Comparison of ENCODE assay signal across 26 mouse cellular contexts in the genomic region with DNA sequence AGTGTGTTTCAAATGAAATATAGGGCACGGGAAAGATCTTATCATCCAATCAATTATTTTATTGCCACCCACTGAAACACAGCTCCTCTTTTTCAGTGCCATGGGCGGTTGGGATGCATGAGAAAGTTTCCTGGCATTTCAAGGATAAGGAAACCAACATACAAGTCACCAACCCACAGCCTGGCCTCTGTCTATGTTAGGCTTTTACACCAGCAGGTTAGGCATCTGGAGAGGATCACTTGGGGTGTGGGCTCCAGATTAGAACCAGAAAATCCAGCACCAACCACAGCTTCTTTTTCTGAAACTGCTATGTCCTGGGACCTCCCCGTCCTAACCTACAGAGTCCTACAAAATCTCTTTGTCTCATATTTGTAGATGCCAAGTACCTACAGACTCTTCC. TPM values are rescaled to one million over a fixed set of nuclear protein-coding genes. Genes with fewer than 3 reads are reported as not detected.
DNase-seq lines count a peak whose midpoint lies in the region; ATAC-seq lines count a peak whose summit lies in the region.
"Had no signal": no experiment of that assay in that cellular context is flagged by ENCODE, and none has a peak within 500 bp of the region (broad histone marks: within the 10 kb centered on the region; RNA-seq: fewer than 3 reads in every experiment).

No protein-coding gene starts in this region.

- H3K27ac ChIP-seq in forebrain, embryonic 12.5 days: no peak overlapping the region
- no peak overlapping the region for H3K27ac ChIP-seq in forebrain, embryonic 11.5 days (ENCODE audit: low read depth, low read length)
- no peak overlapping the region for H3K27ac ChIP-seq in hindbrain, embryonic 14.5 days
- H3K27ac ChIP-seq in hindbrain, embryonic 13.5 days: no peak overlapping the region
- peak overlapping the region; percentile 24; the same call in 1 of the 2 replicates for H3K27ac ChIP-seq in forebrain, embryonic 14.5 days (ENCODE audit: low read depth, low read length)
- peak overlapping the region; percentile 31; the same call in 1 of the 2 replicates for H3K27ac ChIP-seq in forebrain, embryonic 16.5 days (ENCODE audit: low read length)
- H3K27ac ChIP-seq: embryonic facial prominence, embryonic 13.5 days; heart, embryonic 13.5 days; hindbrain, embryonic 15.5 days had no signal

- H3K9me3 ChIP-seq in forebrain, embryonic 12.5 days: no peaks in the 10 kb centered on the region
- H3K9me3 ChIP-seq in forebrain, embryonic 11.5 days (ENCODE audit: control insufficient read depth, low read length): no peaks in the 10 kb centered on the region
- no peaks in the 10 kb centered on the region for H3K9me3 ChIP-seq in hindbrain, embryonic 14.5 days (ENCODE audit: control insufficient read depth, low read length)
- H3K9me3 ChIP-seq in hindbrain, embryonic 13.5 days: no peaks in the 10 kb centered on the region
- H3K9me3 ChIP-seq in forebrain, embryonic 14.5 days (replicated peaks; ENCODE audit: control insufficient read depth, low read length): no peaks in the 10 kb centered on the region
- no peaks in the 10 kb centered on the region for H3K9me3 ChIP-seq in forebrain, embryonic 16.5 days (ENCODE audit: control insufficient read depth, low read length)
- H3K9me3 ChIP-seq: embryonic facial prominence, embryonic 13.5 days; heart, embryonic 13.5 days; hindbrain, embryonic 15.5 days had no signal

- no peak overlapping the region for H3K9ac ChIP-seq in forebrain, embryonic 12.5 days
- no peak overlapping the region for H3K9ac ChIP-seq in forebrain, embryonic 11.5 days (ENCODE audit: low read length)
- no peak overlapping the region for H3K9ac ChIP-seq in hindbrain, embryonic 14.5 days
- no peak overlapping the region for H3K9ac ChIP-seq in hindbrain, embryonic 13.5 days
- H3K9ac ChIP-seq in forebrain, embryonic 14.5 days (ENCODE audit: low read length): peak overlapping the region; percentile 40; the same call in 1 of the 2 replicates
- H3K9ac ChIP-seq in forebrain, embryonic 16.5 days (replicated peaks; ENCODE audit: low read depth, low read length): no peak overlapping the region
- H3K9ac ChIP-seq: embryonic facial prominence, embryonic 13.5 days; heart, embryonic 13.5 days; hindbrain, embryonic 15.5 days had no signal

- 24% methylated on average over 3 of the region's 3 CpGs for WGBS in forebrain, embryonic 12.5 days
- WGBS in forebrain, embryonic 11.5 days: 35% methylated on average over 3 of the region's 3 CpGs
- WGBS in hindbrain, embryonic 14.5 days: 24% methylated on average over 3 of the region's 3 CpGs
- 16% methylated on average over 3 of the region's 3 CpGs for WGBS in hindbrain, embryonic 13.5 days
- 40% methylated on average over 3 of the region's 3 CpGs for WGBS in forebrain, embryonic 14.5 days
- WGBS in forebrain, embryonic 16.5 days: 36% methylated on average over 3 of the region's 3 CpGs

- no peak for ATAC-seq in forebrain, embryonic 12.5 days (ENCODE audit: low FRiP score)
- no peak for ATAC-seq in forebrain, embryonic 11.5 days (replicated peaks; ENCODE audit: low FRiP score)
- ATAC-seq in hindbrain, embryonic 14.5 days (ENCODE audit: low FRiP score): no peak
- ATAC-seq in hindbrain, embryonic 13.5 days (ENCODE audit: low FRiP score): no peak
- no peak for ATAC-seq in forebrain, embryonic 14.5 days
- no peak for ATAC-seq in forebrain, embryonic 16.5 days
- no peak for ATAC-seq in erythroid progenitor cell, adult 5-6 weeks (replicated peaks; ENCODE audit: low FRiP score, poor library complexity, severe bottlenecking)
- ATAC-seq: activated CD4-positive, CD25-positive, alpha-beta regulatory T cell, adult 4 months; inflammation-experienced regulatory T-cells, adult 6 months; intestine, postnatal 0 days; Patski had no signal

- no peaks in the 10 kb centered on the region for H3K36me3 ChIP-seq in forebrain, embryonic 12.5 days (replicated peaks)
- no peaks in the 10 kb centered on the region for H3K36me3 ChIP-seq in forebrain, embryonic 11.5 days (ENCODE audit: control insufficient read depth, insufficient read depth, low read length)
- no peaks in the 10 kb centered on the region for H3K36me3 ChIP-seq in hindbrain, embryonic 14.5 days (replicated peaks; ENCODE audit: control insufficient read depth, insufficient read depth)
- H3K36me3 ChIP-seq in hindbrain, embryonic 13.5 days: no peaks in the 10 kb centered on the region
- no peaks in the 10 kb centered on the region for H3K36me3 ChIP-seq in forebrain, embryonic 14.5 days (ENCODE audit: control insufficient read depth, insufficient read depth, low read length)
- H3K36me3 ChIP-seq in forebrain, embryonic 16.5 days (ENCODE audit: control insufficient read depth, insufficient read depth): no peaks in the 10 kb centered on the region
- H3K36me3 ChIP-seq: embryonic facial prominence, embryonic 13.5 days; heart, embryonic 13.5 days; hindbrain, embryonic 15.5 days had no signal

- no peak overlapping the region for H3K4me3 ChIP-seq in forebrain, embryonic 12.5 days (replicated peaks)
- H3K4me3 ChIP-seq in forebrain, embryonic 11.5 days (ENCODE audit: low read depth, low read length): no peak overlapping the region
- H3K4me3 ChIP-seq in hindbrain, embryonic 14.5 days (replicated peaks; ENCODE audit: low read length): no peak overlapping the region
- H3K4me3 ChIP-seq in hindbrain, embryonic 13.5 days: no peak overlapping the region
- 0 out of 2 replicates have a peak overlapping the region, but pooled peaks have one; percentile 9 for H3K4me3 ChIP-seq in forebrain, embryonic 14.5 days (ENCODE audit: low read depth, low read length)
- H3K4me3 ChIP-seq in forebrain, embryonic 16.5 days (replicated peaks; ENCODE audit: low read length): peak overlapping the region; percentile 11
- H3K4me3 ChIP-seq: embryonic facial prominence, embryonic 13.5 days; heart, embryonic 13.5 days; hindbrain, embryonic 15.5 days had no signal

- peaks cover 6% of the 10 kb centered on the region for H3K4me1 ChIP-seq in forebrain, embryonic 12.5 days
- H3K4me1 ChIP-seq in forebrain, embryonic 11.5 days (replicated peaks; ENCODE audit: control insufficient read depth, insufficient read depth, low read length): no peaks in the 10 kb centered on the region
- H3K4me1 ChIP-seq in hindbrain, embryonic 14.5 days (replicated peaks; ENCODE audit: control insufficient read depth, insufficient read depth, low read length): no peaks in the 10 kb centered on the region
- no peaks in the 10 kb centered on the region; the same call in 1 of the 2 replicates for H3K4me1 ChIP-seq in hindbrain, embryonic 13.5 days (replicated peaks)
- H3K4me1 ChIP-seq in forebrain, embryonic 14.5 days (ENCODE audit: control insufficient read depth, insufficient read depth, low read length): no peaks in the 10 kb centered on the region; the same call in 1 of the 2 replicates
- peaks cover 23% of the 10 kb centered on the region for H3K4me1 ChIP-seq in forebrain, embryonic 16.5 days (replicated peaks; ENCODE audit: control insufficient read depth, insufficient read depth, low read length)
- H3K4me1 ChIP-seq: hindbrain, embryonic 15.5 days had no signal

- H3K4me2 ChIP-seq in forebrain, embryonic 12.5 days: peak overlapping the region; percentile 50; the same call in 1 of the 2 replicates
- H3K4me2 ChIP-seq in forebrain, embryonic 11.5 days (ENCODE audit: low read depth, low read length, severe bottlenecking): no peak overlapping the region
- no peak overlapping the region for H3K4me2 ChIP-seq in hindbrain, embryonic 14.5 days (replicated peaks)
- H3K4me2 ChIP-seq in hindbrain, embryonic 13.5 days: no peak overlapping the region
- H3K4me2 ChIP-seq in forebrain, embryonic 14.5 days (ENCODE audit: low read length): peak overlapping the region; percentile 37
- H3K4me2 ChIP-seq in forebrain, embryonic 16.5 days (ENCODE audit: low read length): peak overlapping the region; percentile 40
- H3K4me2 ChIP-seq: embryonic facial prominence, embryonic 13.5 days; heart, embryonic 13.5 days; hindbrain, embryonic 15.5 days had no signal

- DNase-seq in forebrain, embryonic 11.5 days (ENCODE audit: low spot score): no peak
- peak; percentile 23 for DNase-seq in hindbrain, embryonic 14.5 days (ENCODE audit: low spot score)
- DNase-seq in forebrain, embryonic 14.5 days (ENCODE audit: low spot score): no peak
- DNase-seq: adrenal gland, postnatal 14 days; cerebellum, adult 18-20 months; cerebellum, adult 9-11 months; cerebellum, postnatal 36 days; gastrocnemius, postnatal 14 days; heart, postnatal 4 days had no signal

- peaks cover 86% of the 10 kb centered on the region for H3K27me3 ChIP-seq in forebrain, embryonic 12.5 days
- peaks cover 86% of the 10 kb centered on the region for H3K27me3 ChIP-seq in forebrain, embryonic 11.5 days (ENCODE audit: control insufficient read depth, insufficient read depth, low read length)
- peaks cover 98% of the 10 kb centered on the region for H3K27me3 ChIP-seq in hindbrain, embryonic 14.5 days (ENCODE audit: control insufficient read depth, insufficient read depth, low read length)
- peaks cover 97% of the 10 kb centered on the region for H3K27me3 ChIP-seq in hindbrain, embryonic 13.5 days
- peaks cover 82% of the 10 kb centered on the region for H3K27me3 ChIP-seq in forebrain, embryonic 14.5 days (replicated peaks; ENCODE audit: control insufficient read depth, insufficient read depth, low read length)
- peaks cover 52% of the 10 kb centered on the region for H3K27me3 ChIP-seq in forebrain, embryonic 16.5 days (replicated peaks; ENCODE audit: control insufficient read depth, insufficient read depth, low read length)
- H3K27me3 ChIP-seq: CH12.LX had no signal

RNA-seq across cellular contexts. Expression of a gene that starts 10.2 kb away (rescaled TPM):
- polyA plus RNA-seq in forebrain, embryonic 12.5 days (2016; fragmentation: Nextera tagmentation; extraction: Ambion mirVana): 10.1 and 15.7 TPM in 2 replicates
- 4.5 and 7.3 TPM in 2 replicates for polyA plus RNA-seq in forebrain, embryonic 11.5 days (2014; fragmentation: Nextera tagmentation; extraction: Ambion mirVana)
- not detected in 2 replicates for polyA plus RNA-seq in hindbrain, embryonic 14.5 days (2014; fragmentation: Nextera tagmentation; extraction: Ambion mirVana)
- 0.18 TPM in 1 of 2 replicates, not detected in the other for polyA plus RNA-seq in hindbrain, embryonic 13.5 days (2015; fragmentation: Nextera tagmentation; extraction: Ambion mirVana)
- polyA plus RNA-seq in forebrain, embryonic 14.5 days (2014; fragmentation: Nextera tagmentation; extraction: Ambion mirVana): 4.4 and 5.8 TPM in 2 replicates
- polyA plus RNA-seq in forebrain, embryonic 16.5 days (2015; fragmentation: Nextera tagmentation; extraction: Ambion mirVana): 7.2 and 12.6 TPM in 2 replicates
- not detected in 2 replicates for total RNA-seq in erythroid progenitor cell, adult 5-6 weeks (2015; ENCODE audit: low replicate concordance)
- not detected in 2 replicates for total RNA-seq in erythroid progenitor cell, adult 5-6 weeks (2017; ENCODE audit: low replicate concordance)
- total RNA-seq: adrenal gland, adult 18-20 months; adrenal gland, postnatal 14 days; CH12.LX; gastrocnemius, adult 18-20 months; gastrocnemius, postnatal 14 days; granulocyte monocyte progenitor cell, adult 5-6 weeks; heart, postnatal 4 days had no signal
- polyA plus RNA-seq: activated CD4-positive, CD25-positive, alpha-beta regulatory T cell, adult 4 months; heart, embryonic 13.5 days; heart, postnatal 0 days; inflammation-experienced regulatory T-cells, adult 6 months; intestine, postnatal 0 days; kidney, embryonic 14.5 days had no signal

RNA-seq across cellular contexts. Expression of a gene that starts 28.9 kb away (rescaled TPM):
- 68.0 and 102 TPM in 2 replicates for polyA plus RNA-seq in forebrain, embryonic 12.5 days (2016; fragmentation: Nextera tagmentation; extraction: Ambion mirVana)
- 45.5 and 47.7 TPM in 2 replicates for polyA plus RNA-seq in forebrain, embryonic 11.5 days (2014; fragmentation: Nextera tagmentation; extraction: Ambion mirVana)
- polyA plus RNA-seq in hindbrain, embryonic 14.5 days (2014; fragmentation: Nextera tagmentation; extraction: Ambion mirVana): not detected in 2 replicates
- polyA plus RNA-seq in hindbrain, embryonic 13.5 days (2015; fragmentation: Nextera tagmentation; extraction: Ambion mirVana): 1.3 and 1.9 TPM in 2 replicates
- 55.7 and 77.2 TPM in 2 replicates for polyA plus RNA-seq in forebrain, embryonic 14.5 days (2014; fragmentation: Nextera tagmentation; extraction: Ambion mirVana)
- 74.3 and 75.7 TPM in 2 replicates for polyA plus RNA-seq in forebrain, embryonic 16.5 days (2015; fragmentation: Nextera tagmentation; extraction: Ambion mirVana)
- not detected in 2 replicates for total RNA-seq in erythroid progenitor cell, adult 5-6 weeks (2015; ENCODE audit: low replicate concordance)
- total RNA-seq in erythroid progenitor cell, adult 5-6 weeks (2017; ENCODE audit: low replicate concordance): 0.64 TPM in 1 of 2 replicates, not detected in the other
- total RNA-seq: CH12.LX; gastrocnemius, adult 18-20 months; gastrocnemius, postnatal 14 days; granulocyte monocyte progenitor cell, adult 5-6 weeks had no signal
- polyA plus RNA-seq: activated CD4-positive, CD25-positive, alpha-beta regulatory T cell, adult 4 months; inflammation-experienced regulatory T-cells, adult 6 months had no signal

Comparison
In these comparisons a context has a peak if more than half of its experiments do, and no peak if none do; other contexts are left out.
1. H3K27ac ChIP-seq: peak in forebrain, embryonic 14.5 days (single experiment) and forebrain, embryonic 16.5 days (single experiment); none in forebrain, embryonic 12.5 days (single experiment), forebrain, embryonic 11.5 days (single experiment), hindbrain, embryonic 14.5 days (single experiment) and hindbrain, embryonic 13.5 days (single experiment).
2. H3K4me2 ChIP-seq: peak in forebrain, embryonic 12.5 days (single experiment), forebrain, embryonic 14.5 days (single experiment) and forebrain, embryonic 16.5 days (single experiment); none in forebrain, embryonic 11.5 days (single experiment), hindbrain, embryonic 14.5 days (single experiment) and hindbrain, embryonic 13.5 days (single experiment).
3. H3K4me3 ChIP-seq: peak in forebrain, embryonic 14.5 days (single experiment) and forebrain, embryonic 16.5 days (single experiment); none in forebrain, embryonic 12.5 days (single experiment), forebrain, embryonic 11.5 days (single experiment), hindbrain, embryonic 14.5 days (single experiment) and hindbrain, embryonic 13.5 days (single experiment).
4. RNA of a gene that starts 28.9 kb away (polyA plus RNA-seq): 74.3 to 75.7 TPM in forebrain, embryonic 16.5 days, 68.0 to 102 TPM in forebrain, embryonic 12.5 days, 55.7 to 77.2 TPM in forebrain, embryonic 14.5 days and 45.5 to 47.7 TPM in forebrain, embryonic 11.5 days; 1.3 to 1.9 TPM in hindbrain, embryonic 13.5 days and not detected in hindbrain, embryonic 14.5 days; every median in the first group is over 10 times any median in the second.